8 mouse cellular contexts compared by ENCODE assay signal in the genomic region with DNA sequence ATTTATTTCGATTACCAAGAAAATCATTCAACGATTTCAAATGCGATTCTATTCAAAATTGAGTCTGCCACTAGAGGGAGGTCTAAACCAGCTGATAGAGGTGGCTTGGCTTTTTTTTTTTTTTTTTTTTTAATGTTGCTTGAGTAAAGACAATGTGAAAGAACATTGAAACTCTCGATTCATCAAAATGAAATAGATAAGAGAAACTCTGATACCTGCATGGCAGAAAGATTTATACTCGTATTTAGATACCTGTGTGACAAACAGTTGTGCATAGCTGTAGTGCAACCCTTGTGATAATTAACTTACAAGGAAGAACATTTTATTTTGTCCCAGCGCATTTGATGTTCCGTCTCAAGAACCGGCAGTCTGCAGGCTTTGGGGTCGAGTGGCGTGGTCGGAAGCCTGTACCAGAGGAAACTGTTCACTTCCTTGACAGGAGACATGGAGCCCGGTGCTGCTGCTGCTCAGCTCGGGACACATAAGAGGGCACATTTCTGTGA.
A peak's percentile ranks its signal among the peaks of the same experiment; 100 is the strongest.
DNase-seq lines count a peak whose midpoint lies in the region; ATAC-seq lines count a peak whose summit lies in the region.

No protein-coding gene starts in this region.

- H3K4me2 ChIP-seq in limb, embryonic 11.5 days (ENCODE audit: low read depth, severe bottlenecking) = 0 out of 2 replicates have a peak overlapping the region, but pooled peaks have one; percentile 1
- H3K4me2 ChIP-seq in liver, embryonic 13.5 days = peak overlapping the region; percentile 26; the same call in 1 of the 2 replicates
- H3K4me2 ChIP-seq in stomach, embryonic 16.5 days (ENCODE audit: low read depth, low read length) = peak overlapping the region; percentile 58

- intact Hi-C loops in gastrocnemius, postnatal 36 days (cut with DNase I) = loop anchor here (5.0 to 10.0 kb wide), 2 partner anchors 455 to 812 kb away; no protein-coding TSS in a partner anchor

- H3K9me3 ChIP-seq in limb, embryonic 11.5 days (ENCODE audit: control insufficient read depth, low read length) = no peaks in the 10 kb centered on the region
- no peaks in the 10 kb centered on the region for H3K9me3 ChIP-seq in limb, embryonic 10.5 days (replicated peaks)
- no peaks in the 10 kb centered on the region for H3K9me3 ChIP-seq in liver, embryonic 13.5 days (replicated peaks)
- no peaks in the 10 kb centered on the region for H3K9me3 ChIP-seq in stomach, embryonic 16.5 days (replicated peaks; ENCODE audit: control insufficient read depth, low read length)

- no peaks in the 10 kb centered on the region for H3K27me3 ChIP-seq in limb, embryonic 11.5 days (ENCODE audit: control insufficient read depth, insufficient read depth, low read length)
- no peaks in the 10 kb centered on the region for H3K27me3 ChIP-seq in limb, embryonic 10.5 days (ENCODE audit: low read depth, poor library complexity, severe bottlenecking)
- no peaks in the 10 kb centered on the region for H3K27me3 ChIP-seq in liver, embryonic 13.5 days
- H3K27me3 ChIP-seq in stomach, embryonic 16.5 days (ENCODE audit: control insufficient read depth, insufficient read depth, low read length) = no peaks in the 10 kb centered on the region

- H3K4me3 ChIP-seq in limb, embryonic 11.5 days (ENCODE audit: low read depth, low read length) = no peak overlapping the region
- H3K4me3 ChIP-seq in limb, embryonic 10.5 days = no peak overlapping the region
- H3K4me3 ChIP-seq in liver, embryonic 13.5 days (replicated peaks) = no peak overlapping the region
- H3K4me3 ChIP-seq in stomach, embryonic 16.5 days (replicated peaks; ENCODE audit: low read length) = peak overlapping the region; percentile 39

- no peak overlapping the region for H3K27ac ChIP-seq in limb, embryonic 11.5 days (replicated peaks; ENCODE audit: low read depth, low read length)
- H3K27ac ChIP-seq in limb, embryonic 10.5 days = no peak overlapping the region
- H3K27ac ChIP-seq in liver, embryonic 13.5 days = no peak overlapping the region
- no peak overlapping the region for H3K27ac ChIP-seq in stomach, embryonic 16.5 days (ENCODE audit: low read length)

- H3K4me1 ChIP-seq in limb, embryonic 11.5 days (ENCODE audit: control insufficient read depth, insufficient read depth, low read length) = no peaks in the 10 kb centered on the region
- H3K4me1 ChIP-seq in limb, embryonic 10.5 days = no peaks in the 10 kb centered on the region
- H3K4me1 ChIP-seq in liver, embryonic 13.5 days (replicated peaks) = no peaks in the 10 kb centered on the region
- no peaks in the 10 kb centered on the region for H3K4me1 ChIP-seq in stomach, embryonic 16.5 days (ENCODE audit: control insufficient read depth, insufficient read depth, low read length)

- no peaks in the 10 kb centered on the region for H3K36me3 ChIP-seq in limb, embryonic 11.5 days (ENCODE audit: control insufficient read depth, insufficient read depth, low read length)
- no peaks in the 10 kb centered on the region for H3K36me3 ChIP-seq in limb, embryonic 10.5 days
- no peaks in the 10 kb centered on the region for H3K36me3 ChIP-seq in liver, embryonic 13.5 days
- no peaks in the 10 kb centered on the region for H3K36me3 ChIP-seq in stomach, embryonic 16.5 days (ENCODE audit: control insufficient read depth, insufficient read depth, low read length)

- no peak for ATAC-seq in limb, embryonic 11.5 days (ENCODE audit: insufficient number of reproducible peaks, low FRiP score, low TSS enrichment, low read depth)
- ATAC-seq in hematopoietic stem cell, adult 5-6 weeks (replicated peaks in 1 of 2; ENCODE audit: insufficient read depth in 1 of 2, low FRiP score in 2 of 2, low TSS enrichment in 1 of 2, low read depth in 1 of 2, poor library complexity in 2 of 2, severe bottlenecking in 2 of 2) = peak; percentile 89 to 95
- no peak for ATAC-seq in liver, embryonic 13.5 days (ENCODE audit: low read depth)
- no peak for ATAC-seq in stomach, embryonic 16.5 days (ENCODE audit: insufficient read depth, low FRiP score)

- no peak for DNase-seq in limb, embryonic 11.5 days (ENCODE audit: low spot score)
- no peak for DNase-seq in limb, embryonic 10.5 days (ENCODE audit: low spot score)
- peak; percentile 58 for DNase-seq in embryo, embryonic 11 days
- DNase-seq in liver, embryonic 13.5 days = no peak
- DNase-seq in gastrocnemius, postnatal 36 days = no peak
- DNase-seq in right cerebral cortex, postnatal 4 days = no peak

- H3K9ac ChIP-seq in limb, embryonic 11.5 days (ENCODE audit: low read length) = no peak overlapping the region
- H3K9ac ChIP-seq in liver, embryonic 13.5 days = no peak overlapping the region
- peak overlapping the region; percentile 51 for H3K9ac ChIP-seq in stomach, embryonic 16.5 days (ENCODE audit: low read length)

- 49% methylated on average over 13 of the region's 13 CpGs for WGBS in limb, embryonic 11.5 days
- 45% methylated on average over 13 of the region's 13 CpGs for WGBS in limb, embryonic 10.5 days
- WGBS in liver, embryonic 13.5 days (ENCODE audit: insufficient replicate concordance) = 21% methylated on average over 13 of the region's 13 CpGs
- WGBS in stomach, embryonic 16.5 days = 29% methylated on average over 13 of the region's 13 CpGs

Comparison
In these comparisons a context has a peak if more than half of its experiments do, and no peak if none do; other contexts are left out.
1. ATAC-seq: peak in hematopoietic stem cell, adult 5-6 weeks (2 of 2); none in limb, embryonic 11.5 days (single experiment), liver, embryonic 13.5 days (single experiment) and stomach, embryonic 16.5 days (single experiment).
2. H3K4me2 ChIP-seq: peak in every context shown above with its lines; median percentile 58 in stomach, embryonic 16.5 days; 26 in liver, embryonic 13.5 days; 1 in limb, embryonic 11.5 days.